Mouse (Mus musculus): ENCODE measurements at regions not wholly inside any gene's neighbourhood (a gene's known extent, or its start where the extent isn't known, plus 50 kb on each side); places are given as distances from the start of the nearest gene placed in this dataset.
"Not testable (repeated sequence)": the region's sequence is repeated elsewhere in the genome, so short reads cannot be mapped to it uniquely, and the experiment has no call there.

GRCm38 (mm10) chr11:12540333-12540870 lies 75.6 kb upstream of the Cobl start:
- H3K4me1 ChIP-seq (ENCODE audit: control insufficient read depth, insufficient read depth, low read length): no peaks in the 10 kb centered on the region
- TF ChIP-seq CTCF (IDR thresholded peaks at IDR 0.05; ENCODE audit: insufficient read depth, low read depth, low read length): no peak
- TF ChIP-seq POLR2A (IDR thresholded peaks at IDR 0.05; ENCODE audit: insufficient read depth, low read depth, low read length): no peak
- WGBS: 59% methylated on average over 5 of the region's 5 CpGs

GRCm38 (mm10) chr11:12535063-12535462 lies 70.3 kb upstream of the Cobl start:
- TF ChIP-seq POLR2A (IDR thresholded peaks at IDR 0.05; ENCODE audit: insufficient read depth, low read depth, low read length) (no peak), CTCF (IDR thresholded peaks at IDR 0.05; ENCODE audit: insufficient read depth, low read depth, low read length) (no peak)
- WGBS: 55% methylated on average over 2 of the region's 2 CpGs
- Histone ChIP-seq H3K27ac (ENCODE audit: insufficient read depth, low read depth, low read length) (no peak overlapping the region), H3K4me3 (ENCODE audit: insufficient read depth, low read depth, low read length) (no peak overlapping the region), H3K4me1 (ENCODE audit: control insufficient read depth, insufficient read depth, low read length) (no peaks in the 10 kb centered on the region)

More at GRCm38 (mm10) chr11:12540333-12540870, 75.6 kb upstream of the Cobl start:
- H3K4me3 ChIP-seq (ENCODE audit: insufficient read depth, low read depth, low read length): no peak overlapping the region
- H3K27ac ChIP-seq (ENCODE audit: insufficient read depth, low read depth, low read length): no peak overlapping the region

GRCm38 (mm10) chr11:12532288-12532687 lies 67.5 kb upstream of the Cobl start:
- H3K4me3 ChIP-seq (ENCODE audit: insufficient read depth, low read depth, low read length): no peak overlapping the region
- H3K4me1 ChIP-seq (ENCODE audit: control insufficient read depth, insufficient read depth, low read length): no peaks in the 10 kb centered on the region
- TF ChIP-seq CTCF (IDR thresholded peaks at IDR 0.05; ENCODE audit: insufficient read depth, low read depth, low read length): no peak
- no peak for TF ChIP-seq POLR2A (IDR thresholded peaks at IDR 0.05; ENCODE audit: insufficient read depth, low read depth, low read length)
- 8% methylated on average over 3 of the region's 3 CpGs for WGBS
- no peak overlapping the region for H3K27ac ChIP-seq (ENCODE audit: insufficient read depth, low read depth, low read length)

GRCm38 (mm10) chr11:12522063-12522462 lies 57.3 kb upstream of the Cobl start:
- 84% methylated on average over 2 of the region's 2 CpGs for WGBS
- H3K4me3 ChIP-seq (ENCODE audit: insufficient read depth, low read depth, low read length); H3K4me1 ChIP-seq (ENCODE audit: control insufficient read depth, insufficient read depth, low read length); H3K27ac ChIP-seq (ENCODE audit: insufficient read depth, low read depth, low read length): not testable (repeated sequence)

- H3K4me1 ChIP-seq (ENCODE audit: control insufficient read depth, insufficient read depth, low read length): no peaks in the 10 kb centered on the region
- no peak overlapping the region for H3K27ac ChIP-seq (ENCODE audit: insufficient read depth, low read depth, low read length)
- WGBS: 36% methylated on average over 3 of the region's 3 CpGs
- no peak overlapping the region for H3K4me3 ChIP-seq (ENCODE audit: insufficient read depth, low read depth, low read length)
- TF ChIP-seq CTCF (IDR thresholded peaks at IDR 0.05; ENCODE audit: insufficient read depth, low read depth, low read length): no peak
- TF ChIP-seq POLR2A (IDR thresholded peaks at IDR 0.05; ENCODE audit: insufficient read depth, low read depth, low read length): no peak
Measured at GRCm38 (mm10) chr11:12521286-12521685, 56.5 kb upstream of the Cobl start.

- TF ChIP-seq CTCF (IDR thresholded peaks at IDR 0.05; ENCODE audit: insufficient read depth, low read depth, low read length) (no peak), POLR2A (IDR thresholded peaks at IDR 0.05; ENCODE audit: insufficient read depth, low read depth, low read length) (no peak)
- Histone ChIP-seq H3K27ac (ENCODE audit: insufficient read depth, low read depth, low read length) (no peak overlapping the region), H3K4me1 (ENCODE audit: control insufficient read depth, insufficient read depth, low read length) (no peaks in the 10 kb centered on the region), H3K4me3 (ENCODE audit: insufficient read depth, low read depth, low read length) (no peak overlapping the region)
- WGBS: 91% methylated on average over 2 of the region's 2 CpGs
Measured at GRCm38 (mm10) chr11:12516374-12516773, 51.6 kb upstream of the Cobl start.
